Mouse (Mus musculus) erythroblast, embryonic 14.5 days (primary cell): ENCODE data around the gene Fbxl19.

ENCODE experiments used
- GATA1 ChIP-seq: IDR thresholded peaks from 2 replicates; pipeline ENCODE4 v1.6.1; 2012; ENCODE audit warnings: low read length, inconsistent platforms, mixed read lengths
- TAL1 ChIP-seq: IDR thresholded peaks from 3 replicates; pipeline ENCODE4 v1.6.1; 2012; ENCODE audit warnings: low read length, inconsistent platforms, mixed read lengths

DNA sequence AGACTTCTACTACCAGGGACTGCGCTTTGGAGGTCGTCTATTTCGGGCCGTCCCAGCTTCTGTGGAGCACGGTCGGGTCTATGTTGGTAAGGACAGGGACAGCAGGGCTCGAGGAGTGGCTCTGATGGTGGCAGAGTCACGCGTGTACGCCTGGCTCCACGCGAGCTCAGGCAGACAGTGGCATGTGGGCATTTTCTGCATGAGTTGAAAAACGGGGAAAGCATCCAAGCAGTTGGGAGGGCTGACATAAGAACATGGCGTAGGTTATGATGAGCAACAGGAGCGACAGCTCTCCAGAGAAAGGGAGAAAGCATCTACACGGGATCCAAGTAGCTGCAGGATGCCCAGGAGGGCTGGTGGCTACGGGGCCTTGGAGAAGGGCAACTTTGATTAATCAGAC lies 58.0 kb downstream of the Fbxl19 start:
- no peak for TF ChIP-seq TAL1
- no peak for TF ChIP-seq GATA1
